Mouse (Mus musculus): ENCODE results near the gene Asb18. TPM values are rescaled to one million over a fixed set of nuclear protein-coding genes. Genes with fewer than 3 reads are reported as not detected.

The Asb18 gene
- polyA plus RNA-seq, 1 experiment from 2014 or later, result 0.09 TPM

- H3K4me3 ChIP-seq (ENCODE audit: low read length), result peak overlapping the region; percentile 57
- no peak overlapping the region for H3K27ac ChIP-seq (ENCODE audit: low read length)
- H3K9me3 ChIP-seq (ENCODE audit: control insufficient read depth, low read length), result no peaks in the 10 kb centered on the region
- no peaks in the 10 kb centered on the region for H3K36me3 ChIP-seq (ENCODE audit: control insufficient read depth, insufficient read depth, low read length)
- no peak overlapping the region; the same call in 1 of the 2 replicates for H3K9ac ChIP-seq (ENCODE audit: low read length)
- peaks cover 47% of the 10 kb centered on the region for H3K27me3 ChIP-seq (ENCODE audit: control insufficient read depth, insufficient read depth, low read depth, low read length)
- no peak for ATAC-seq (ENCODE audit: low read depth)
- H3K4me1 ChIP-seq (replicated peaks; ENCODE audit: control insufficient read depth, insufficient read depth, low read length), result peaks cover 5% of the 10 kb centered on the region; the same call in 1 of the 2 replicates
- WGBS, result 13% methylated on average over 9 of the region's 9 CpGs
- H3K4me2 ChIP-seq (ENCODE audit: low read depth, low read length), result peak overlapping the region; percentile 95
Measured at GRCm38 (mm10) chr1:89967585-89967984, 46.9 kb downstream of the Asb18 start.

GRCm38 (mm10) chr1:89964426-89964825, 50.0 kb downstream of the Asb18 start:
- WGBS, result 69% methylated on average over 12 of the region's 12 CpGs
- H3K4me1 ChIP-seq (replicated peaks; ENCODE audit: control insufficient read depth, insufficient read depth, low read length), result peaks cover 7% of the 10 kb centered on the region; the same call in 1 of the 2 replicates
- no peaks in the 10 kb centered on the region for H3K36me3 ChIP-seq (ENCODE audit: control insufficient read depth, insufficient read depth, low read length)
- H3K27me3 ChIP-seq (ENCODE audit: control insufficient read depth, insufficient read depth, low read depth, low read length), result peaks cover 37% of the 10 kb centered on the region
- H3K9me3 ChIP-seq (ENCODE audit: control insufficient read depth, low read length), result no peaks in the 10 kb centered on the region
- H3K27ac ChIP-seq (ENCODE audit: low read length), result no peak overlapping the region
- H3K4me2 ChIP-seq (ENCODE audit: low read depth, low read length), result no peak overlapping the region
- no peak for ATAC-seq (ENCODE audit: low read depth)
- no peak overlapping the region for H3K9ac ChIP-seq (ENCODE audit: low read length)
- H3K4me3 ChIP-seq (ENCODE audit: low read length), result no peak overlapping the region

- ATAC-seq (ENCODE audit: low read depth), result no peak
- Histone ChIP-seq H3K4me2 (ENCODE audit: low read depth, low read length) (no peak overlapping the region), H3K4me1 (replicated peaks; ENCODE audit: control insufficient read depth, insufficient read depth, low read length) (0 out of 2 replicates have a peak, but pooled peaks cover 2% of the 10 kb centered on the region), H3K9me3 (ENCODE audit: control insufficient read depth, low read length) (no peaks in the 10 kb centered on the region), H3K9ac (ENCODE audit: low read length) (no peak overlapping the region), H3K4me3 (ENCODE audit: low read length) (no peak overlapping the region), H3K27me3 (ENCODE audit: control insufficient read depth, insufficient read depth, low read depth, low read length) (peaks cover 26% of the 10 kb centered on the region), H3K27ac (ENCODE audit: low read length) (no peak overlapping the region), H3K36me3 (ENCODE audit: control insufficient read depth, insufficient read depth, low read length) (no peaks in the 10 kb centered on the region)
- 87% methylated on average over 2 of the region's 2 CpGs for WGBS
Measured at GRCm38 (mm10) chr1:89963296-89963695, 51.2 kb downstream of the Asb18 start.

- WGBS, result 25% methylated on average over 13 of the region's 13 CpGs
- Histone ChIP-seq H3K9me3 (ENCODE audit: control insufficient read depth, low read length) (no peaks in the 10 kb centered on the region), H3K4me3 (ENCODE audit: low read length) (no peak overlapping the region), H3K4me1 (replicated peaks; ENCODE audit: control insufficient read depth, insufficient read depth, low read length) (0 out of 2 replicates have a peak, but pooled peaks cover 2% of the 10 kb centered on the region), H3K9ac (ENCODE audit: low read length) (no peak overlapping the region), H3K4me2 (ENCODE audit: low read depth, low read length) (no peak overlapping the region), H3K36me3 (ENCODE audit: control insufficient read depth, insufficient read depth, low read length) (no peaks in the 10 kb centered on the region), H3K27me3 (ENCODE audit: control insufficient read depth, insufficient read depth, low read depth, low read length) (peaks cover 14% of the 10 kb centered on the region), H3K27ac (ENCODE audit: low read length) (no peak overlapping the region)
- no peak for ATAC-seq (ENCODE audit: low read depth)
Measured at GRCm38 (mm10) chr1:89962092-89962491, 52.4 kb downstream of the Asb18 start.

GRCm38 (mm10) chr1:89959393-89959792, 55.1 kb downstream of the Asb18 start:
- Histone ChIP-seq H3K27me3 (ENCODE audit: control insufficient read depth, insufficient read depth, low read depth, low read length) (peaks cover 13% of the 10 kb centered on the region; the same call in 1 of the 2 replicates), H3K27ac (ENCODE audit: low read length) (no peak overlapping the region), H3K9me3 (ENCODE audit: control insufficient read depth, low read length) (no peaks in the 10 kb centered on the region), H3K4me1 (replicated peaks; ENCODE audit: control insufficient read depth, insufficient read depth, low read length) (0 out of 2 replicates have a peak, but pooled peaks cover 2% of the 10 kb centered on the region), H3K4me2 (ENCODE audit: low read depth, low read length) (no peak overlapping the region), H3K9ac (ENCODE audit: low read length) (no peak overlapping the region), H3K36me3 (ENCODE audit: control insufficient read depth, insufficient read depth, low read length) (no peaks in the 10 kb centered on the region), H3K4me3 (ENCODE audit: low read length) (no peak overlapping the region)
- WGBS, result 78% methylated on average over 4 of the region's 4 CpGs
- no peak for ATAC-seq (ENCODE audit: low read depth)

- H3K4me1 ChIP-seq (replicated peaks; ENCODE audit: control insufficient read depth, insufficient read depth, low read length), result peaks cover 6% of the 10 kb centered on the region
- no peak overlapping the region for H3K4me2 ChIP-seq (ENCODE audit: low read depth, low read length)
- no peaks in the 10 kb centered on the region for H3K36me3 ChIP-seq (ENCODE audit: control insufficient read depth, insufficient read depth, low read length)
- H3K27me3 ChIP-seq (ENCODE audit: control insufficient read depth, insufficient read depth, low read depth, low read length), result peaks cover 74% of the 10 kb centered on the region
- WGBS, result 2% methylated on average over 16 of the region's 16 CpGs
- H3K9ac ChIP-seq (ENCODE audit: low read length), result no peak overlapping the region
- peak; percentile 58; the same call in 1 of the 2 replicates for ATAC-seq (ENCODE audit: low read depth)
- no peak overlapping the region for H3K27ac ChIP-seq (ENCODE audit: low read length)
- H3K4me3 ChIP-seq (ENCODE audit: low read length), result no peak overlapping the region
- no peaks in the 10 kb centered on the region for H3K9me3 ChIP-seq (ENCODE audit: control insufficient read depth, low read length)
Measured at GRCm38 (mm10) chr1:89943202-89943601, 71.3 kb downstream of the Asb18 start.

GRCm38 (mm10) chr1:89942395-89942976, 72.0 kb downstream of the Asb18 start:
- no peak overlapping the region for H3K27ac ChIP-seq (ENCODE audit: low read length)
- H3K4me1 ChIP-seq (replicated peaks; ENCODE audit: control insufficient read depth, insufficient read depth, low read length), result peaks cover 6% of the 10 kb centered on the region
- H3K27me3 ChIP-seq (ENCODE audit: control insufficient read depth, insufficient read depth, low read depth, low read length), result peaks cover 78% of the 10 kb centered on the region
- peak overlapping the region; percentile 23 for H3K4me3 ChIP-seq (ENCODE audit: low read length)
- 6% methylated on average over 15 of the region's 15 CpGs for WGBS
- H3K9ac ChIP-seq (ENCODE audit: low read length), result no peak overlapping the region
- no peak for ATAC-seq (ENCODE audit: low read depth)
- no peaks in the 10 kb centered on the region for H3K9me3 ChIP-seq (ENCODE audit: control insufficient read depth, low read length)
- H3K4me2 ChIP-seq (ENCODE audit: low read depth, low read length), result peak overlapping the region; percentile 31; the same call in 1 of the 2 replicates
- no peaks in the 10 kb centered on the region for H3K36me3 ChIP-seq (ENCODE audit: control insufficient read depth, insufficient read depth, low read length)

GRCm38 (mm10) chr1:89941701-89942381, 72.6 kb downstream of the Asb18 start:
- H3K4me3 ChIP-seq (ENCODE audit: low read length), result peak overlapping the region; percentile 23
- H3K4me1 ChIP-seq (replicated peaks; ENCODE audit: control insufficient read depth, insufficient read depth, low read length), result peaks cover 6% of the 10 kb centered on the region
- no peak overlapping the region for H3K9ac ChIP-seq (ENCODE audit: low read length)
- H3K36me3 ChIP-seq (ENCODE audit: control insufficient read depth, insufficient read depth, low read length), result no peaks in the 10 kb centered on the region
- WGBS, result under 1% methylated on average over 40 of the region's 40 CpGs
- H3K9me3 ChIP-seq (ENCODE audit: control insufficient read depth, low read length), result no peaks in the 10 kb centered on the region
- peak overlapping the region; percentile 31 for H3K4me2 ChIP-seq (ENCODE audit: low read depth, low read length)
- no peak for ATAC-seq (ENCODE audit: low read depth)
- H3K27me3 ChIP-seq (ENCODE audit: control insufficient read depth, insufficient read depth, low read depth, low read length), result peaks cover 82% of the 10 kb centered on the region
- H3K27ac ChIP-seq (ENCODE audit: low read length), result no peak overlapping the region

GRCm38 (mm10) chr1:89940961-89941524, 73.4 kb downstream of the Asb18 start:
- Histone ChIP-seq H3K4me3 (ENCODE audit: low read length) (no peak overlapping the region), H3K4me2 (ENCODE audit: low read depth, low read length) (no peak overlapping the region), H3K36me3 (ENCODE audit: control insufficient read depth, insufficient read depth, low read length) (no peaks in the 10 kb centered on the region), H3K9me3 (ENCODE audit: control insufficient read depth, low read length) (no peaks in the 10 kb centered on the region), H3K4me1 (replicated peaks; ENCODE audit: control insufficient read depth, insufficient read depth, low read length) (peaks cover 6% of the 10 kb centered on the region), H3K9ac (ENCODE audit: low read length) (no peak overlapping the region), H3K27me3 (ENCODE audit: control insufficient read depth, insufficient read depth, low read depth, low read length) (peaks cover 89% of the 10 kb centered on the region), H3K27ac (ENCODE audit: low read length) (no peak overlapping the region)
- ATAC-seq (ENCODE audit: low read depth), result no peak
- 13% methylated on average over 15 of the region's 15 CpGs for WGBS
